Mouse (Mus musculus) liver, adult 2 months (tissue): ENCODE results near the gene Tmem144.

Experiments used
- CTCF ChIP-seq: fragments of 200-500 bp; IDR thresholded peaks from 2 replicates; pipeline ENCODE4 v1.5.1; 2011; ENCODE audit warnings: low read depth, low read length, control low read depth
- POLR2A ChIP-seq: fragments of 200-500 bp; IDR thresholded peaks from 2 replicates; pipeline ENCODE4 v1.6.1; 2011; ENCODE audit warnings: low read length, control low read depth; ENCODE audit not compliant: insufficient read depth; ENCODE audit errors: extremely low read depth

GRCm38 (mm10) chr3:79790324-79790723 is 62.2 kb downstream of the Tmem144 start:
- no peak for TF ChIP-seq CTCF
- no peak for TF ChIP-seq POLR2A
